Mouse (Mus musculus) c-Kit-positive CD71-negative TER-119-negative erythroid progenitor cells, embryonic 14.5 days (primary cell): ENCODE results near the gene Rgl2.
"Not testable (repeated sequence)": the region's sequence is repeated elsewhere in the genome, so short reads cannot be mapped to it uniquely, and the experiment has no call there.

Experiments used
- DNase-seq: peaks from one replicate; pipeline ENCODE4 v3.0.0-alpha.2; 2013; ENCODE audit warnings: low read depth

Rgl2 gene

GRCm38 (mm10) chr17:33929371-33930279, at the start of gene Rgl2:
Gene Rgl2, plus strand, starts transcription at chr17:33929543.
- peak; percentile 89 for DNase-seq

- not testable (repeated sequence) for DNase-seq
These were observed 45.0 kb upstream of the Rgl2 start for GRCm38 (mm10) chr17:33884320-33884719.

DNA sequence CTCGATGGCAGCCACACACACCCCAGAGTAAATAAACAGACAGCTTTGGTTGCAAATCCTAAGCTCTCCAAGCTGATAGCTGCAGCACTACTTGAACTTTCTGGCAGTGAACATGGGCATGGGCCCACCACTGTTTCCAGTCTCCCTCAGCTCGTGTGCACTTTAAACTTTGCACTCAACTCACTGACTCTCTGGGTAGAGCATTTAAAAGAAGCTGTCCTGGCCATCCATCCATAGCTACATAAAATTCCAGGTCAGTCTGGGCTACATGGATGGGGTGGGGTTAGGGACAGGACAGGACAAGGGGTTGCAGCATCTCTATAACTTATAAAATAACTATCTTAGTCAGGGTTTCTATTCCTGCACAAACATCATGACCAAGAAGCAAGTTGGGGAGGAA, 41.5 kb upstream of the Rgl2 start:
- DNase-seq, result not testable (repeated sequence)

GRCm38 (mm10) chr17:33888230-33888629, 41.1 kb upstream of the Rgl2 start:
- not testable (repeated sequence) for DNase-seq

- DNase-seq, result not testable (repeated sequence)
These were observed 39.3 kb upstream of the Rgl2 start for GRCm38 (mm10) chr17:33889941-33890532.

GRCm38 (mm10) chr17:33890533-33891059, 38.7 kb upstream of the Rgl2 start, which contains the start of gene Kifc1:
Gene Kifc1, minus strand, starts transcription at chr17:33890661.
- DNase-seq, result peak; percentile 99

DNA sequence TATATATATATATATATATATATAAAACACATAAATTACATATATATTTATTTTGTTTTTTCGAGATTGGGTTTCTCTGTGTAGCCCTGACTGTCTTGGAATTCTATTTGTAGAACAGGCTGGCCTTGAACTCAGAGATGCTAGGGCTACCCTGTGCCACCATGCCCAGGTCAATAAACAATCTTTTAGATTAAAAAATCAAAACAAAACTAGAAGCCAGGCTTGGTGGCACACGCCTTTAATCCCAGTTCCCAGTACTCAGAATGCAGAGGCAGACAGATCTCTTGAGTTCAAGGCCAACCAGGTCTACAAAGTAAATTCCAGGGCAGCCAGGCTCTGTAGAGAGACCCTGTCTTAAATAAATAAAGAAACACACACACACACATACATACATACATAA, 38.0 kb upstream of the Rgl2 start:
- no peak for DNase-seq

DNA sequence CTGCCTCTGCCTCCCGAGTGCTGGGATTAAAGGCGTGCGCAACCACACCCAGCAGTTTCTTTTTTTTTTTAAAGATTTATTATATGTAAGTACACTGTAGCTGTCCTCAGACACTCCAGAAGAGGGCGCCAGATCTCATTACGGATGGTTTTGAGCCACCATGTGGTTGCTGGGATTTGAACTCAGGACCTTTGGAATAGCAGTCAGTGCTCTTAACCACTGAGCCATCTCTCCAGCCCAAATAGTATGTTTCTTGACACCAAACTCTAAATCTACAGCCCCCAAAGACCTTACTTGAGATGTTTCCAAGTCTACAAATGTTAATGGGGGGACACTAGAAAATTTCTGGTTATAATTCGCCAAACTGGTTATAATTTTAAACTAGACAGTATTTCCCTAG, 37.5 kb upstream of the Rgl2 start:
- DNase-seq, result not testable (repeated sequence)

DNA sequence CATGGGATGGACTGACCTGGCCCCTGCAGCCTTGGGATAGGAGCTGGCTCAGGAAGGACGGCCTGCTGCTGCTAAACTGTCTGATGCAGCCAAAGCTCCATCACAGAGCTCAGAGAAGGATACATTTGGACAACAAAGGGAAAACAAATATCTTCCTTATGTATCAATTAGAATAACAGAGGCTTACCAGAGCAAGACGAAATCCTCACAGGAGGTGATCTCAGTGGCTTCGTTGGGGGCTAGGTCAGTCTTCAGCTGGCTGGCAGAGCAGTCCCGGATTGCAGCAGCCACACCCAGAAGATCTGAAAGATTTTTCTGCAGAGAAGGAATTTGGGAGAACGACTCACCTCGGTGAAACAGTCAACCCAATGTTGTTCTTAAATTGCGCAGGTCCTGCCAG, 36.9 kb upstream of the Rgl2 start:
- no peak for DNase-seq

DNA sequence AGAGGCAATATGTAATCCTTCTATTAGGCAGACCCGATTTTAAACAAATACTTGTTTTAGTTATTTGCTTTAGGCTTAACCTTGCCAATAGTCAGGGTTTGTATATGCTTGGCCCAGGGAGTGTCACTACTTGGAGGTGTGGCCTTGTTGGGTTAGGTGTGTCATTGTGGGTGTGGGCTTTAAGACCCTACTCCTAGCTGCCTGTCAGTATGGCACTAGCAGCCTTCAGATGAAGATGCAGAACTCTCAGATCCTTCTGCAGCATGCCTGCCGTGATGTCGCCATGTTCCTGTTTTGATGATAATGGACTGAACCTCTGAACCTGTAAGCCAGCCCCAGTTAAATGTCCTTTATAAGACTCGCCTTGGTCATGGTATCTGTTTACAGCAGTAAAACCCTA, 36.3 kb upstream of the Rgl2 start:
- DNase-seq, result not testable (repeated sequence)

- peak; percentile 76 for DNase-seq
These were observed 32.1 kb upstream of the Rgl2 start for GRCm38 (mm10) chr17:33897114-33897794.

- not testable (repeated sequence) for DNase-seq
These were observed 31.1 kb upstream of the Rgl2 start for GRCm38 (mm10) chr17:33898193-33898592.

- no peak for DNase-seq
These were observed 29.7 kb upstream of the Rgl2 start for GRCm38 (mm10) chr17:33899642-33900041.

GRCm38 (mm10) chr17:33900281-33900988, 28.9 kb upstream of the Rgl2 start:
- no peak for DNase-seq

- no peak for DNase-seq
These were observed 28.4 kb upstream of the Rgl2 start for GRCm38 (mm10) chr17:33900989-33901314.

- no peak for DNase-seq
These were observed 27.7 kb upstream of the Rgl2 start for GRCm38 (mm10) chr17:33901653-33902052.

DNA sequence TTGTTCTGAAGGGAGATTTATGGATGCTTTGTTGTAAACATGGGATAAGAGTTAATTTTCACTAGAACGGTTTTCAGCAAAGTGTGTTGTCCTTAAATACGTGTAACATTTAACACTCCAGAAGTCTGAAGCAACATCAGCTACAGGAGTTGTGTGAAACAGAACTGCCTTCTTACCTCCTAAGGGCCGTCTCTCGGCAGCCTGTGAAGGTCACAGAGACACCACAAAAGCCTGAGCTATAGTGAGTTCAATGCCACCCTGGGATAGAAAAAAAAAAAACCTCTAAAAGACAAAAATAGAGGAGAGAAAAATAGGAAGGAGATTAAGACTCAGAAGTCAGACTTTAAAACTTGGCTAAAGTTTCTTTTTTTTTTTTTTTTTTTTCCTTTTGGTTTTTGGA, 27.3 kb upstream of the Rgl2 start:
- DNase-seq, result no peak

- no peak for DNase-seq
These were observed 26.9 kb upstream of the Rgl2 start for GRCm38 (mm10) chr17:33902491-33902890.

GRCm38 (mm10) chr17:33903911-33904651, 25.3 kb upstream of the Rgl2 start:
- DNase-seq, result not testable (repeated sequence)

GRCm38 (mm10) chr17:33904835-33905234, 24.5 kb upstream of the Rgl2 start, which contains the start of gene Platr17:
Gene Platr17, plus strand, starts transcription at chr17:33905135.
- not testable (repeated sequence) for DNase-seq
